Mouse (Mus musculus) intestine, embryonic 14.5 days (tissue): ENCODE data around the gene Psmb7. TPM values are rescaled to one million over a fixed set of nuclear protein-coding genes. Genes with fewer than 3 reads are reported as not detected.
A peak's percentile ranks its signal among the peaks of the same experiment; 100 is the strongest.

Experiments
- ATAC-seq: fragments of 200-750 bp; cut with Nextera tagmentation; replicated peaks from 2 replicates; pipeline ENCODE4 v1.8.0; 2017; ENCODE audit warnings: low read depth, moderate number of reproducible peaks, moderate TSS enrichment, moderate library complexity; ENCODE audit not compliant: low FRiP score, low TSS enrichment
- DNase-seq: peaks from one replicate; pipeline ENCODE4 v3.0.0-alpha.2; 2018; ENCODE audit warnings: low spot score
- H3K27ac ChIP-seq: fragments of 300-500 bp; sonication (generic); 2 replicates; pipeline ENCODE4 v1.5.1; 2014; ENCODE audit warnings: low read depth, mild to moderate bottlenecking, control low read depth
- H3K27me3 ChIP-seq: fragments of 300-500 bp; sonication (generic); replicated peaks from 2 replicates; pipeline ENCODE4 v1.6.1; 2014; ENCODE audit warnings: low read length, control low read depth; ENCODE audit not compliant: control insufficient read depth, insufficient read depth
- H3K36me3 ChIP-seq: fragments of 300-500 bp; sonication (generic); 2 replicates; pipeline ENCODE4 v1.6.1; 2014; ENCODE audit warnings: low read length, control low read depth; ENCODE audit not compliant: control insufficient read depth, insufficient read depth
- H3K4me1 ChIP-seq: fragments of 300-500 bp; sonication (generic); replicated peaks from 2 replicates; pipeline ENCODE4 v1.6.1; 2014; ENCODE audit warnings: low read length, control low read depth, mixed read lengths; ENCODE audit not compliant: control insufficient read depth, insufficient read depth
- H3K4me2 ChIP-seq: fragments of 300-500 bp; sonication (generic); 2 replicates; pipeline ENCODE4 v1.6.1; 2014; ENCODE audit warnings: low read length
- H3K4me3 ChIP-seq: fragments of 300-500 bp; sonication (generic); 2 replicates; pipeline ENCODE4 v1.5.1; 2014; ENCODE audit warnings: low read depth, low read length, control low read depth, mixed read lengths
- H3K9ac ChIP-seq: fragments of 300-500 bp; sonication (generic); 2 replicates; pipeline ENCODE4 v1.6.1; 2014; ENCODE audit warnings: mild to moderate bottlenecking, low read length
- H3K9me3 ChIP-seq: fragments of 300-500 bp; sonication (generic); 2 replicates; pipeline ENCODE4 v1.6.1; 2016; ENCODE audit warnings: low read length, control low read depth; ENCODE audit not compliant: control insufficient read depth
- WGBS: fragments of 180-500 bp; shearing (Covaris S2); extraction: QIAGEN DNeasy Blood & Tissue Kit; methylation state at CpG from one replicate; pipeline ENCODE4 v1.1.7; 2014; 5-methylcytosine and 5-hydroxymethylcytosine counted together
- polyA plus RNA-seq: library from polyadenylated mRNA; unstranded; fragments of >200 nt; fragmentation: Nextera tagmentation; extraction: Ambion mirVana; gene quantifications from 2 replicates; pipeline ENCODE4 v1.2.1, GENCODE M21; 2014

The Psmb7 gene
- polyA plus RNA-seq, 1 experiment from 2014 or later, result 247 TPM

- Histone ChIP-seq H3K36me3 (no peaks in the 10 kb centered on the region), H3K9me3 (no peaks in the 10 kb centered on the region), H3K27me3 (no peaks in the 10 kb centered on the region), H3K9ac (no peak overlapping the region), H3K4me3 (no peak overlapping the region), H3K4me1 (no peaks in the 10 kb centered on the region), H3K27ac (no peak overlapping the region), H3K4me2 (no peak overlapping the region)
- ATAC-seq (no peak), DNase-seq (no peak)
- WGBS, result 59% methylated on average over 9 of the region's 9 CpGs
These were observed 31.6 kb upstream of the Psmb7 start for GRCm38 (mm10) chr2:38675366-38675969.

DNA sequence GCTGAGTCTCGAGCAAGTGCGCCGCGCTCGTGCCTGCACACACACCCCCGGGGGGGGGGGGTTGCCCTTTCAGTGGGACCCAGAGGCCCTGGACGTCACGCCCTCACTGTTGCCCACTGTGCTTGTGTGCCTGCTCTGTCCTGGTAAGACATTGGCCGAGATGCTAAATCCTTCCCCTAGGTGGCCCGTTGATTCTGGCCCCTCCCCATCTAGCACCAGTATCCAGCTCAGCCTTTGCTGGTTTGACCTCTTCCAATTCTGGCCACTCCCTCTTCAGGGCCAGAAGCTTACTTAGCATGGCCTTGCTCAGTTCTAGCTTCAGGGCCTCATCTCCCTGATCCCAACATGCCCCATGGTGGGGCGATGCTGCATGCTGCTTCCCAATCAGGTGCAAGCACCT is 28.6 kb upstream of the Psmb7 start:
- 64% methylated on average over 11 of the region's 11 CpGs for WGBS
- Histone ChIP-seq H3K27ac (no peak overlapping the region), H3K27me3 (no peaks in the 10 kb centered on the region), H3K36me3 (no peaks in the 10 kb centered on the region), H3K4me2 (no peak overlapping the region), H3K9ac (no peak overlapping the region), H3K9me3 (no peaks in the 10 kb centered on the region), H3K4me3 (no peak overlapping the region), H3K4me1 (no peaks in the 10 kb centered on the region)
- ATAC-seq (no peak), DNase-seq (no peak)

- 12% methylated on average over 17 of the region's 17 CpGs for WGBS
- DNase-seq, result peak; percentile 64
- H3K9ac ChIP-seq, result no peak overlapping the region
These were observed 25.1 kb upstream of the Psmb7 start for GRCm38 (mm10) chr2:38668802-38669580.

GRCm38 (mm10) chr2:38661398-38661797 is 17.5 kb upstream of the Psmb7 start:
- Histone ChIP-seq H3K36me3 (no peaks in the 10 kb centered on the region), H3K9ac (no peak overlapping the region), H3K4me1 (no peaks in the 10 kb centered on the region), H3K27me3 (0 out of 2 replicates have a peak, but pooled peaks cover 3% of the 10 kb centered on the region), H3K4me3 (no peak overlapping the region), H3K27ac (no peak overlapping the region), H3K4me2 (no peak overlapping the region), H3K9me3 (no peaks in the 10 kb centered on the region)
- DNase-seq (no peak), ATAC-seq (no peak)
- WGBS, result 6% methylated on average over 1 of the region's 1 CpGs

More at GRCm38 (mm10) chr2:38668802-38669580, 25.1 kb upstream of the Psmb7 start:
- H3K27ac ChIP-seq, result no peak overlapping the region
- H3K9me3 ChIP-seq, result no peaks in the 10 kb centered on the region
- H3K4me1 ChIP-seq, result no peaks in the 10 kb centered on the region
- H3K4me2 ChIP-seq, result peak overlapping the region; percentile 32
- no peaks in the 10 kb centered on the region for H3K36me3 ChIP-seq
- ATAC-seq, result peak; percentile 85
- no peak overlapping the region for H3K4me3 ChIP-seq
- no peaks in the 10 kb centered on the region for H3K27me3 ChIP-seq

GRCm38 (mm10) chr2:38658338-38658836 is 14.5 kb upstream of the Psmb7 start:
- Histone ChIP-seq H3K4me1 (no peaks in the 10 kb centered on the region), H3K4me2 (peak overlapping the region; percentile 52), H3K4me3 (peak overlapping the region; percentile 26), H3K27ac (no peak overlapping the region), H3K9me3 (no peaks in the 10 kb centered on the region), H3K27me3 (0 out of 2 replicates have a peak, but pooled peaks cover 3% of the 10 kb centered on the region), H3K36me3 (no peaks in the 10 kb centered on the region), H3K9ac (0 out of 2 replicates have a peak overlapping the region, but pooled peaks have one; percentile 25)
- ATAC-seq, result peak; percentile 93
- 1% methylated on average over 25 of the region's 25 CpGs for WGBS
- peak; percentile 88 for DNase-seq

GRCm38 (mm10) chr2:38653694-38654093 is 9.8 kb upstream of the Psmb7 start:
- Histone ChIP-seq H3K27ac (no peak overlapping the region), H3K27me3 (0 out of 2 replicates have a peak, but pooled peaks cover 3% of the 10 kb centered on the region), H3K4me2 (no peak overlapping the region), H3K9me3 (no peaks in the 10 kb centered on the region), H3K36me3 (no peaks in the 10 kb centered on the region), H3K4me1 (no peaks in the 10 kb centered on the region), H3K9ac (no peak overlapping the region), H3K4me3 (no peak overlapping the region)
- 78% methylated on average over 2 of the region's 2 CpGs for WGBS
- no peak for DNase-seq
- no peak for ATAC-seq

GRCm38 (mm10) chr2:38653293-38653619 is 9.4 kb upstream of the Psmb7 start:
- Histone ChIP-seq H3K27me3 (0 out of 2 replicates have a peak, but pooled peaks cover 3% of the 10 kb centered on the region), H3K4me2 (no peak overlapping the region), H3K9me3 (no peaks in the 10 kb centered on the region), H3K4me1 (no peaks in the 10 kb centered on the region), H3K27ac (no peak overlapping the region), H3K4me3 (no peak overlapping the region), H3K36me3 (no peaks in the 10 kb centered on the region), H3K9ac (no peak overlapping the region)
- 85% methylated on average over 5 of the region's 5 CpGs for WGBS
- DNase-seq (no peak), ATAC-seq (no peak)

GRCm38 (mm10) chr2:38652565-38653292 is 8.8 kb upstream of the Psmb7 start:
- no peak overlapping the region for H3K4me3 ChIP-seq
- H3K9ac ChIP-seq, result no peak overlapping the region
- H3K36me3 ChIP-seq, result no peaks in the 10 kb centered on the region
- ATAC-seq, result no peak
- 61% methylated on average over 10 of the region's 10 CpGs for WGBS
- no peaks in the 10 kb centered on the region for H3K4me1 ChIP-seq
- no peak for DNase-seq
- no peaks in the 10 kb centered on the region for H3K9me3 ChIP-seq
- no peak overlapping the region for H3K27ac ChIP-seq
- H3K4me2 ChIP-seq, result no peak overlapping the region
- 0 out of 2 replicates have a peak, but pooled peaks cover 3% of the 10 kb centered on the region for H3K27me3 ChIP-seq
